Comparison of ENCODE assay signal across 20 mouse cellular contexts in the genomic region with DNA sequence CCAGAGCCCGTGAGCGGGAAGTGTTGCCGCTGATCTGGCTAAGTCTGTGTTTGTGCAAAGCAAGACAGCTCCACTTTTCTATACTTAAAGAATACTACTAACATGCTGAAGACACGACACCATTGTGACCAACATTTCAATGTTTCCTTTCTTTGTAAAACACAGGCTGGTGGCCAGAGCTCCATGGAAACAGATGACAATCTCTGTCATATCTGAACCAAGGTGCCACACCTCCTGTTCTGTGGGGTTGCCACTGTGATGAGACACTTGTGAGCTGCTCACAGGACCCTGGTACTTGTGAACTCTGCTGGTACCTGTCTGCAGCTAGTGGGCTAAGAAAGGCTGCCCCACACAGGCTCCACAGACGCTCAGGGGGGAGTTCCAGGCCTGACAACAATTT.
A peak's percentile ranks its signal among the peaks of the same experiment; 100 is the strongest.
DNase-seq lines count a peak whose midpoint lies in the region; ATAC-seq and TF ChIP-seq lines count a peak whose summit lies in the region.
"Had no signal": no experiment of that assay in that cellular context is flagged by ENCODE, and none has a peak within 500 bp of the region (broad histone marks: within the 10 kb centered on the region; RNA-seq: fewer than 3 reads in every experiment).

No protein-coding gene starts in this region.

- intact Hi-C loops in heart, adult 2 months (cut with DNase I) = loop anchor here (5.0 kb wide), 1 partner anchor 78 kb away; no protein-coding TSS in a partner anchor

- no peak for TF ChIP-seq CTCF in heart, adult 2 months (IDR thresholded peaks at IDR 0.05)

- 73% methylated on average over 5 of the region's 5 CpGs for WGBS in heart, embryonic 12.5 days
- WGBS in heart, adult 2 months = 72% methylated on average over 5 of the region's 5 CpGs
- WGBS in heart, embryonic 16.5 days = 56% methylated on average over 5 of the region's 5 CpGs
- 59% methylated on average over 5 of the region's 5 CpGs for WGBS in stomach, embryonic 16.5 days

- H3K4me2 ChIP-seq in heart, embryonic 12.5 days = no peak overlapping the region
- H3K4me2 ChIP-seq in heart, embryonic 16.5 days (ENCODE audit: low read depth, low read length) = no peak overlapping the region
- no peak overlapping the region for H3K4me2 ChIP-seq in stomach, embryonic 16.5 days (ENCODE audit: low read depth, low read length)
- H3K4me2 ChIP-seq: embryonic facial prominence, embryonic 13.5 days; forebrain, embryonic 12.5 days; hindbrain, embryonic 14.5 days; intestine, embryonic 15.5 days had no signal

- H3K9ac ChIP-seq in heart, embryonic 12.5 days = no peak overlapping the region; the same call in 1 of the 2 replicates
- H3K9ac ChIP-seq in heart, adult 2 months (ENCODE audit: low read depth, low read length) = no peak overlapping the region
- peak overlapping the region; percentile 21; the same call in 1 of the 2 replicates for H3K9ac ChIP-seq in heart, embryonic 16.5 days (ENCODE audit: low read length)
- peak overlapping the region; percentile 39; the same call in 1 of the 2 replicates for H3K9ac ChIP-seq in stomach, embryonic 16.5 days (ENCODE audit: low read length)
- H3K9ac ChIP-seq: embryonic facial prominence, embryonic 13.5 days; forebrain, embryonic 12.5 days; hindbrain, embryonic 14.5 days; intestine, embryonic 15.5 days had no signal

- no peak overlapping the region for H3K4me3 ChIP-seq in heart, embryonic 12.5 days
- H3K4me3 ChIP-seq in heart, adult 2 months = no peak overlapping the region
- no peak overlapping the region for H3K4me3 ChIP-seq in heart, embryonic 16.5 days (ENCODE audit: low read length)
- no peak overlapping the region for H3K4me3 ChIP-seq in stomach, embryonic 16.5 days (replicated peaks; ENCODE audit: low read length)
- H3K4me3 ChIP-seq: embryonic facial prominence, embryonic 13.5 days; forebrain, embryonic 12.5 days; hindbrain, embryonic 10.5 days; intestine, embryonic 15.5 days had no signal

- no peaks in the 10 kb centered on the region for H3K9me3 ChIP-seq in heart, embryonic 12.5 days (replicated peaks)
- H3K9me3 ChIP-seq in heart, embryonic 16.5 days (replicated peaks; ENCODE audit: control insufficient read depth, low read length) = no peaks in the 10 kb centered on the region
- H3K9me3 ChIP-seq in stomach, embryonic 16.5 days (replicated peaks; ENCODE audit: control insufficient read depth, low read length) = no peaks in the 10 kb centered on the region
- H3K9me3 ChIP-seq: embryonic facial prominence, embryonic 13.5 days; forebrain, embryonic 12.5 days; hindbrain, embryonic 10.5 days; intestine, embryonic 15.5 days had no signal

- peaks cover 25% of the 10 kb centered on the region for H3K36me3 ChIP-seq in heart, embryonic 12.5 days
- no peaks in the 10 kb centered on the region for H3K36me3 ChIP-seq in heart, adult 2 months (ENCODE audit: control insufficient read depth, insufficient read depth, low read length)
- no peaks in the 10 kb centered on the region for H3K36me3 ChIP-seq in heart, embryonic 16.5 days (ENCODE audit: control insufficient read depth, insufficient read depth)
- H3K36me3 ChIP-seq in stomach, embryonic 16.5 days (ENCODE audit: control insufficient read depth, insufficient read depth, low read length) = no peaks in the 10 kb centered on the region
- H3K36me3 ChIP-seq: intestine, embryonic 15.5 days had no signal

- peaks cover 61% of the 10 kb centered on the region for H3K4me1 ChIP-seq in heart, embryonic 12.5 days (replicated peaks)
- no peaks in the 10 kb centered on the region; the same call in 1 of the 2 replicates for H3K4me1 ChIP-seq in heart, adult 2 months (ENCODE audit: control insufficient read depth, insufficient read depth, low read length)
- peaks cover 35% of the 10 kb centered on the region for H3K4me1 ChIP-seq in heart, embryonic 16.5 days (ENCODE audit: control insufficient read depth, insufficient read depth, low read length)
- peaks cover 48% of the 10 kb centered on the region for H3K4me1 ChIP-seq in stomach, embryonic 16.5 days (ENCODE audit: control insufficient read depth, insufficient read depth, low read length)

- ATAC-seq in heart, embryonic 12.5 days (ENCODE audit: insufficient number of reproducible peaks, low FRiP score) = no peak
- ATAC-seq in heart, embryonic 16.5 days (replicated peaks; ENCODE audit: extremely low read depth, insufficient read depth, low FRiP score) = no peak
- no peak for ATAC-seq in stomach, embryonic 16.5 days (ENCODE audit: insufficient read depth, low FRiP score)
- ATAC-seq in megakaryocyte, adult 5-6 weeks (ENCODE audit: poor library complexity, severe bottlenecking) = no peak
- ATAC-seq: forebrain, embryonic 16.5 days; intestine, embryonic 15.5 days had no signal

- no peaks in the 10 kb centered on the region for H3K79me2 ChIP-seq in heart, adult 2 months (replicated peaks; ENCODE audit: control insufficient read depth, insufficient read depth, low read length)

- no peak for TF ChIP-seq POLR2A in heart, adult 2 months (IDR thresholded peaks at IDR 0.05; ENCODE audit: insufficient read depth, low read depth, low read length)

- no peak for DNase-seq in heart, adult 2 months
- DNase-seq in heart, adult 18-20 months = no peak
- DNase-seq in lung, postnatal 36 days = peak; percentile 74
- no peak for DNase-seq in lung, postnatal 10 days
- DNase-seq: adrenal gland, adult 2 months; adrenal gland, postnatal 25 days; cerebellum, adult 18-20 months; cerebellum, adult 9-11 months; cerebellum, postnatal 36 days; gastrocnemius, postnatal 25 days had no signal

- no peaks in the 10 kb centered on the region for H3K27me3 ChIP-seq in heart, embryonic 12.5 days (replicated peaks)
- no peaks in the 10 kb centered on the region for H3K27me3 ChIP-seq in heart, adult 2 months (ENCODE audit: control insufficient read depth, insufficient read depth, low read length)
- H3K27me3 ChIP-seq in heart, embryonic 16.5 days (ENCODE audit: control insufficient read depth, insufficient read depth, low read length) = no peaks in the 10 kb centered on the region
- no peaks in the 10 kb centered on the region for H3K27me3 ChIP-seq in stomach, embryonic 16.5 days (ENCODE audit: control insufficient read depth, insufficient read depth, low read length)
- H3K27me3 ChIP-seq: intestine, embryonic 15.5 days had no signal

- no peak for TF ChIP-seq EP300 in heart, adult 2 months (IDR thresholded peaks at IDR 0.05; ENCODE audit: insufficient read depth, low read depth, low read length)

- peak overlapping the region; percentile 36; the same call in 1 of the 2 replicates for H3K27ac ChIP-seq in heart, embryonic 12.5 days (ENCODE audit: poor library complexity, severe bottlenecking)
- no peak overlapping the region for H3K27ac ChIP-seq in heart, adult 2 months
- H3K27ac ChIP-seq in heart, embryonic 16.5 days (ENCODE audit: low read length) = peak overlapping the region; percentile 74
- peak overlapping the region; percentile 26; the same call in 1 of the 2 replicates for H3K27ac ChIP-seq in stomach, embryonic 16.5 days (ENCODE audit: low read length)
- H3K27ac ChIP-seq: embryonic facial prominence, embryonic 13.5 days; forebrain, embryonic 12.5 days; hindbrain, embryonic 10.5 days; hindbrain, embryonic 14.5 days had no signal

Comparison
In these comparisons a context has a peak if more than half of its experiments do, and no peak if none do; other contexts are left out.
1. H3K9ac ChIP-seq: peak in heart, embryonic 16.5 days (single experiment) and stomach, embryonic 16.5 days (single experiment); none in heart, embryonic 12.5 days (single experiment) and heart, adult 2 months (single experiment).